Mouse (Mus musculus) olfactory bulb, adult 2 months (tissue): Measurements from ENCODE around the gene Gpr135.

Experiments used
- CTCF ChIP-seq: fragments of 200-500 bp; IDR thresholded peaks from 2 replicates; pipeline ENCODE4 v1.5.1; 2012; ENCODE audit warnings: low read depth, mild to moderate bottlenecking, low read length, moderate library complexity; ENCODE audit not compliant: insufficient read depth
- POLR2A ChIP-seq: fragments of 200-500 bp; IDR thresholded peaks from 2 replicates; pipeline ENCODE4 v1.6.1; 2012; ENCODE audit warnings: mild to moderate bottlenecking, low read depth, low read length, moderate library complexity; ENCODE audit not compliant: insufficient read depth

DNA sequence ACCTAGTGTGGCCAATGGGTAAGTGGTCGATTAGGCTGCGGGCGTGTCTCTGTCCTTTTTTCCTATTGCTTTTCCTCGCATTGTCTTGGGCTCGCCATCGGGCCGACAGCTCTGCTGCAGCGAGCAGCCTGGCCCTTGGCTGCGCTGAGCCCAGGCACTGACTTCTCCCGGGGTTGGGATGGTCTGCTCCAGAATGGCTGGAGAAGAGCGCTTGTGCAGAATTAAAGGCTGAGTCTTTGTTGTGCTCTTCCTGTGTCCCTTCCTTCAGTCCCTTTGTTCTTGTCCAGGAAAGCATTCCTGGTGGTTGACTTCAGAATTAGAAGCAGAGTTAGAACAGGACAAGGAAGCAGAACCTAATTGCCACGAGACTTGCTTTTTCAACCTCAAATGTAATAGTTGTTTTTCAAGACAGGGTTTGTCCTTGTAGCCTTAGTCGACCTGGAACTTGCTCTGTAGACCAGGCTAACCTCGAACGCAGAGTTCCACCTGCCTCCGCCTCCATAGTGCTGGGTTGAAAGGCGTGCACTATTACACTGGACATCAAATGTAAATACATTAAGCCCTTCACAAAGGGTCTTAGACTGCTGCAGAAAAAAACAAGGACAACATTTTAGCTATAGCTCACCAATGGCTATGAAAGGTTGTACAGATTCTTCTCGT lies 15.4 kb upstream of the Gpr135 start:
- TF ChIP-seq CTCF (no peak), POLR2A (no peak)
